Mouse (Mus musculus): ENCODE data around the gene Fa2h.

DNA sequence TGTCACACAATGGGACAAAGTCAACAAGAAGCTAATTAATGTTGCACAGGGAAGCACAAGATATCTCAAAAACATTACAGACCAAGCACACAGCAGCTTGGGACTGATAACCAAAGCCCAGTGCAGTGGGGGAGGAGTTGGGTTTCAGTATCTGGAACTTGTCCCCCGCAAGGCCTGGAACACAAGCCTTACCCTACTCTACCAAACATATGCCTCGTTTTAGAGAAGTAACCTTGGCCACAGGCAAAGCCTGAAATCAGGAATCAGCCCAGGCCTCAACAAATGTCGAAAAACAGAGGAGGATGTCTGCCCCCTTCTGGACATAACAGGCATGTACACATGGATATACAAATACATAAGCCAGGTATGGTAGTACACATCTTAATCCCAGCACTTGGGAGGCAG is 80.9 kb downstream of the Fa2h start:
- no peak for TF ChIP-seq POLR2A (IDR thresholded peaks at IDR 0.05; ENCODE audit: insufficient read depth, low read length)
- peak; percentile 30 for TF ChIP-seq CTCF (IDR thresholded peaks at IDR 0.05; ENCODE audit: low read depth, low read length)
- no peak for TF ChIP-seq EP300 (IDR thresholded peaks at IDR 0.05; ENCODE audit: insufficient read depth, low read depth, low read length)
